Mouse (Mus musculus): ENCODE data around the gene Ptpa.

GRCm38 (mm10) chr2:30407778-30408177 lies 8.1 kb upstream of the Ptpa start:
- TF ChIP-seq CTCF (IDR thresholded peaks at IDR 0.05), result no peak
- TF ChIP-seq EP300 (IDR thresholded peaks at IDR 0.05), result no peak

Data from lung, postnatal 0 days (tissue).